Mouse (Mus musculus): ENCODE data around the gene Jph3. TPM values are rescaled to one million over a fixed set of nuclear protein-coding genes. Genes with fewer than 3 reads are reported as not detected.

Jph3 gene
- total and polyA plus RNA-seq, 3 experiments, result 0.15 TPM; not detected in 2

- Histone ChIP-seq H3K4me1 (ENCODE audit: control insufficient read depth in 1 of 2, insufficient read depth in 2 of 2, low read length in 2 of 2) (peaks cover 4 to 17% of the 10 kb centered on the region in 2 experiments; a peak in 3 of 4 replicates), H3K4me3 (ENCODE audit: control insufficient read depth in 1 of 2, insufficient read depth in 1 of 2, low read depth in 2 of 2, low read length in 2 of 2) (peak overlapping the region in 1 of 2 experiments; percentile 54; a peak in 2 of 4 replicates), H3K27ac (ENCODE audit: control insufficient read depth, low read depth, low read length) (no peak overlapping the region), H3K9ac (ENCODE audit: control insufficient read depth, low read depth, low read length, poor library complexity, severe bottlenecking) (no peak overlapping the region), H3K9me3 (replicated peaks; ENCODE audit: insufficient read depth, low read length) (no peaks in the 10 kb centered on the region), H3K79me2 (ENCODE audit: control insufficient read depth, insufficient read depth, low read length, poor library complexity) (peaks cover 21% of the 10 kb centered on the region), H3K27me3 (ENCODE audit: control insufficient read depth in 1 of 2, insufficient read depth in 2 of 2, low read length in 2 of 2) (no peaks in the 10 kb centered on the region), H3K36me3 (ENCODE audit: control insufficient read depth in 1 of 2, insufficient read depth in 2 of 2, low read length in 2 of 2) (0 out of 4 replicates have a peak, but pooled peaks cover 0 to 2% of the 10 kb centered on the region in 2 experiments)
- TF ChIP-seq HCFC1 (IDR thresholded peaks at IDR 0.05; ENCODE audit: low read depth, low read length) (no peak), MEF2A (IDR thresholded peaks at IDR 0.05; ENCODE audit: extremely low read depth, insufficient replicate concordance, low read depth, low read length, poor library complexity, severe bottlenecking) (no peak), POLR2AphosphoS2 (IDR thresholded peaks at IDR 0.05; ENCODE audit: low read length) (no peak), MYB (IDR thresholded peaks at IDR 0.05; ENCODE audit: low read depth, low read length) (no peak), ZNF384 (IDR thresholded peaks at IDR 0.05; ENCODE audit: low read depth, low read length) (no peak), GATA1 (IDR thresholded peaks at IDR 0.05; ENCODE audit: low read depth, low read length) (no peak), TAL1 (IDR thresholded peaks at IDR 0.05; ENCODE audit: low read length) (no peak), MAZ (IDR thresholded peaks at IDR 0.05; ENCODE audit: low read depth, low read length) (no peak), SMC3 (IDR thresholded peaks at IDR 0.05; ENCODE audit: low read depth, low read length) (no peak), JUND (IDR thresholded peaks at IDR 0.05; ENCODE audit: low read depth, low read length) (no peak), MAFK (IDR thresholded peaks at IDR 0.05; ENCODE audit: borderline replicate concordance, low read depth, low read length) (no peak), POLR2A (IDR thresholded peaks at IDR 0.05; ENCODE audit: control insufficient read depth in 1 of 2, insufficient read depth in 1 of 2, low read depth in 1 of 2, low read length in 2 of 2, poor library complexity in 1 of 2) (no peak)
- DNase-seq (ENCODE audit: low read depth, low spot score), result no peak
Measured at GRCm38 (mm10) chr8:121832061-121832460, 102.6 kb downstream of the Jph3 start.

GRCm38 (mm10) chr8:121832503-121832902 lies 103.1 kb downstream of the Jph3 start:
- H3K4me3 ChIP-seq (ENCODE audit: control insufficient read depth in 1 of 2, insufficient read depth in 1 of 2, low read depth in 2 of 2, low read length in 2 of 2), result peak overlapping the region in 1 of 2 experiments; percentile 54; a peak in 2 of 4 replicates
- peaks cover 4 to 17% of the 10 kb centered on the region in 2 experiments; a peak in 3 of 4 replicates for H3K4me1 ChIP-seq (ENCODE audit: control insufficient read depth in 1 of 2, insufficient read depth in 2 of 2, low read length in 2 of 2)
- H3K9ac ChIP-seq (ENCODE audit: control insufficient read depth, low read depth, low read length, poor library complexity, severe bottlenecking), result no peak overlapping the region
- H3K27me3 ChIP-seq (ENCODE audit: control insufficient read depth in 1 of 2, insufficient read depth in 2 of 2, low read length in 2 of 2), result no peaks in the 10 kb centered on the region
- no peaks in the 10 kb centered on the region for H3K9me3 ChIP-seq (replicated peaks; ENCODE audit: insufficient read depth, low read length)
- peak; percentile 82 for DNase-seq (ENCODE audit: low read depth, low spot score)
- no peak overlapping the region for H3K27ac ChIP-seq (ENCODE audit: control insufficient read depth, low read depth, low read length)
- 0 out of 4 replicates have a peak, but pooled peaks cover 0 to 2% of the 10 kb centered on the region in 2 experiments for H3K36me3 ChIP-seq (ENCODE audit: control insufficient read depth in 1 of 2, insufficient read depth in 2 of 2, low read length in 2 of 2)
- peaks cover 21% of the 10 kb centered on the region for H3K79me2 ChIP-seq (ENCODE audit: control insufficient read depth, insufficient read depth, low read length, poor library complexity)
- TF ChIP-seq BHLHE40 (IDR thresholded peaks at IDR 0.05; ENCODE audit: borderline replicate concordance, low read depth, low read length) (no peak), MYB (IDR thresholded peaks at IDR 0.05; ENCODE audit: low read depth, low read length) (no peak), CHD2 (IDR thresholded peaks at IDR 0.05; ENCODE audit: low read length) (no peak), POLR2AphosphoS2 (IDR thresholded peaks at IDR 0.05; ENCODE audit: low read length) (no peak), ETS1 (IDR thresholded peaks at IDR 0.05; ENCODE audit: low read depth, low read length) (no peak), USF2 (IDR thresholded peaks at IDR 0.05; ENCODE audit: borderline replicate concordance in 1 of 2, insufficient read depth in 1 of 2, low read depth in 1 of 2, low read length in 2 of 2) (no peak), MAZ (IDR thresholded peaks at IDR 0.05; ENCODE audit: low read depth, low read length) (no peak), HCFC1 (IDR thresholded peaks at IDR 0.05; ENCODE audit: low read depth, low read length) (peak; percentile 34; the same call in 1 of the 2 replicates), MXI1 (IDR thresholded peaks at IDR 0.05; ENCODE audit: low read depth, low read length) (no peak), SMC3 (IDR thresholded peaks at IDR 0.05; ENCODE audit: low read depth, low read length) (peak; percentile 76), UBTF (IDR thresholded peaks at IDR 0.05; ENCODE audit: borderline replicate concordance, insufficient read depth, low read depth, low read length) (no peak), GABPA (IDR thresholded peaks at IDR 0.05; ENCODE audit: low read depth, low read length) (no peak), ZMIZ1 (IDR thresholded peaks at IDR 0.05; ENCODE audit: low read depth, low read length) (no peak), NELFE (IDR thresholded peaks at IDR 0.05; ENCODE audit: low read depth, low read length) (no peak), MEF2A (IDR thresholded peaks at IDR 0.05; ENCODE audit: extremely low read depth, insufficient replicate concordance, low read depth, low read length, poor library complexity, severe bottlenecking) (no peak), KAT2A (conservative IDR thresholded peaks at IDR 0.05; ENCODE audit: low read depth, low read length) (no peak), TAL1 (IDR thresholded peaks at IDR 0.05; ENCODE audit: low read length) (no peak), CTCF (IDR thresholded peaks at IDR 0.05 in 2 of 3, conservative IDR thresholded peaks at IDR 0.05 in 1 of 3; ENCODE audit: control insufficient read depth in 1 of 3, insufficient read depth in 1 of 3, low read depth in 2 of 3, low read length in 3 of 3, poor library complexity in 1 of 3, severe bottlenecking in 1 of 3) (peak; percentile 47 to 83 (median 53)), ZKSCAN1 (IDR thresholded peaks at IDR 0.05; ENCODE audit: low read depth, low read length) (no peak), RAD21 (IDR thresholded peaks at IDR 0.05; ENCODE audit: low read depth, low read length) (peak; percentile 57), ELF1 (IDR thresholded peaks at IDR 0.05; ENCODE audit: low read depth, low read length) (no peak), ZNF384 (IDR thresholded peaks at IDR 0.05; ENCODE audit: low read depth, low read length) (no peak), MYC (IDR thresholded peaks at IDR 0.05; ENCODE audit: low read depth, low read length) (peak; percentile 40; the same call in 1 of the 2 replicates), POLR2A (IDR thresholded peaks at IDR 0.05; ENCODE audit: control insufficient read depth in 1 of 2, insufficient read depth in 1 of 2, low read depth in 1 of 2, low read length in 2 of 2, poor library complexity in 1 of 2) (no peak), JUND (IDR thresholded peaks at IDR 0.05; ENCODE audit: low read depth, low read length) (no peak), SIN3A (IDR thresholded peaks at IDR 0.05; ENCODE audit: low read length) (peak; percentile 42; the same call in 1 of the 2 replicates), MAX (IDR thresholded peaks at IDR 0.05; ENCODE audit: low read length) (no peak)
